Mouse (Mus musculus): ENCODE measurements around the gene P2ry12. TPM values are rescaled to one million over a fixed set of nuclear protein-coding genes. Genes with fewer than 3 reads are reported as not detected.

The P2ry12 gene
- polyA plus RNA-seq, 2 experiments = 2.5 to 3.3 TPM

DNA sequence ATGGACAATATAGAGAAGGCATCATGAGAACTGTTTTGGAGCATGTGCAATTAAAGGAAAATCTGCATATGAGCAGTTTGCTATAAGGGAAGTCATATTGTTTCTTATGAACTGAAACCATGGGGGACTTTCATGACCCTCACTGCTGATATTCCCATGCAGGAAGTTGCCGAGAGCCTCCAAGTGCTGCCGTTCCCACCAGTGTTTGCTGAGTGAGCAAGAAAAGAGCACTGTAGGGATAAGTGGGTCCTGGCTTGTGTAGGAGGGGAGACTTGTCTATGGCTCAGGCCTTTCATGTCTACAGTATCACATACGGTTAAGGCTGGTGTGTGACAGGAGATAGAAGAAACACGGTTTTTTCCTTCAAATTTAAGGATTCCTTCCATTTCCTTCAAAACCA, 77.0 kb downstream of the P2ry12 start:
- Histone ChIP-seq H3K27me3 (ENCODE audit: control insufficient read depth, insufficient read depth, low read length) (no peaks in the 10 kb centered on the region), H3K4me1 (ENCODE audit: control insufficient read depth, insufficient read depth, low read length) (no peaks in the 10 kb centered on the region), H3K9me3 (ENCODE audit: control insufficient read depth, low read length) (no peaks in the 10 kb centered on the region), H3K27ac (replicated peaks; ENCODE audit: low read depth, low read length) (no peak overlapping the region), H3K9ac (ENCODE audit: low read depth, low read length, severe bottlenecking) (no peak overlapping the region), H3K4me2 (replicated peaks; ENCODE audit: low read depth, low read length, severe bottlenecking) (no peak overlapping the region), H3K4me3 (replicated peaks; ENCODE audit: low read length) (no peak overlapping the region), H3K36me3 (ENCODE audit: control insufficient read depth, insufficient read depth, low read length) (no peaks in the 10 kb centered on the region)
- DNase-seq (ENCODE audit: low spot score) (no peak), ATAC-seq (ENCODE audit: low FRiP score, low read depth) (no peak)
- 85% methylated on average over 4 of the region's 4 CpGs for WGBS
- no peak for TF ChIP-seq POLR2A (IDR thresholded peaks at IDR 0.05; ENCODE audit: borderline replicate concordance, extremely low read depth, insufficient read depth, insufficient read length)

DNA sequence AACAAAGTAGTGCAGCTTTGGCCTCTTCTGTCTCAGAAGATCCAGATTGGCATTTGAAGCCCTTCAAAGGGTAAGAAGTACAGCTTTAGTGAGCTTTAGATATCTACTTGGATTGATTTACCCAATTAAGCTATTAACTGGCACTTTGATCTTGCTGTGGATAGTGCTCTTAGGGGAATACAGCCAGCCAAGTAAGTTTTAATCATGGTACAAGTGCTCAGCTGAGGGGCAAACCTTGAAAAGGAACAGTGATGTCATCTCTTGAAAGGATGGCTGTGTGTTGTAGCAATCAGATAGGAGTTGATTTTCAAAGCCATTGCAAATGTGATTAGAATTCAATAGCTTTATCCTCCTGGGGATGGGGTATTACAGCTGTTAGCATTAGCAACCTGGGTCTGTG, 80.5 kb downstream of the P2ry12 start:
- no peaks in the 10 kb centered on the region for H3K27me3 ChIP-seq (ENCODE audit: control insufficient read depth, insufficient read depth, low read length)
- H3K9me3 ChIP-seq (ENCODE audit: control insufficient read depth, low read length) = no peaks in the 10 kb centered on the region
- no peak overlapping the region for H3K4me2 ChIP-seq (replicated peaks; ENCODE audit: low read depth, low read length, severe bottlenecking)
- no peak overlapping the region for H3K27ac ChIP-seq (replicated peaks; ENCODE audit: low read depth, low read length)
- H3K9ac ChIP-seq (ENCODE audit: low read depth, low read length, severe bottlenecking) = no peak overlapping the region
- no peaks in the 10 kb centered on the region for H3K36me3 ChIP-seq (ENCODE audit: control insufficient read depth, insufficient read depth, low read length)
- TF ChIP-seq POLR2A (IDR thresholded peaks at IDR 0.05; ENCODE audit: borderline replicate concordance, extremely low read depth, insufficient read depth, insufficient read length) = no peak
- no peaks in the 10 kb centered on the region for H3K4me1 ChIP-seq (ENCODE audit: control insufficient read depth, insufficient read depth, low read length)
- no peak overlapping the region for H3K4me3 ChIP-seq (replicated peaks; ENCODE audit: low read length)
- ATAC-seq (ENCODE audit: low FRiP score, low read depth) = no peak
- no peak for DNase-seq (ENCODE audit: low spot score)

DNA sequence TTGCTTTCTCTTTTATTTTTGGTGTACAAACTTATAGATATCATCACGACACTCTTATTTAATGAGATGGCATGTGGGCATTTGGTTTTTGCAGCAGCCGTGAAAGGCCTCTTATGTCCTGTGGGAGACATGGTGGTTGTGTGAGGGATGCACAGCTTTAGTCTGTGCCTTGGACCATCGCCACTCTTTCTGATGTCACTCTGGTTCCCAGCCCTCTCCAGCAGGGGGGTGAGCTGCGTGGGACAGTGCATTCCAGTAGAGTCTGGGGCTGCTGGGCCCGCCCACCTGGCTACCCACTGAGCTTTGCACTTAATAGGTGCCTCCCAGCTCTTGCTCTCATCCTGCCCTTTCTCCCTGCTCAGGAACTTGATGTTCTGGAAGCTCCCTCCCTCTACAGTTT, 81.5 kb downstream of the P2ry12 start:
- Histone ChIP-seq H3K27ac (replicated peaks; ENCODE audit: low read depth, low read length) (no peak overlapping the region), H3K36me3 (ENCODE audit: control insufficient read depth, insufficient read depth, low read length) (no peaks in the 10 kb centered on the region), H3K27me3 (ENCODE audit: control insufficient read depth, insufficient read depth, low read length) (no peaks in the 10 kb centered on the region), H3K9me3 (ENCODE audit: control insufficient read depth, low read length) (no peaks in the 10 kb centered on the region), H3K4me3 (replicated peaks; ENCODE audit: low read length) (no peak overlapping the region), H3K4me1 (ENCODE audit: control insufficient read depth, insufficient read depth, low read length) (no peaks in the 10 kb centered on the region), H3K9ac (ENCODE audit: low read depth, low read length, severe bottlenecking) (no peak overlapping the region), H3K4me2 (replicated peaks; ENCODE audit: low read depth, low read length, severe bottlenecking) (no peak overlapping the region)
- WGBS = 60% methylated on average over 5 of the region's 5 CpGs
- no peak for TF ChIP-seq POLR2A (IDR thresholded peaks at IDR 0.05; ENCODE audit: borderline replicate concordance, extremely low read depth, insufficient read depth, insufficient read length)
- DNase-seq (ENCODE audit: low spot score) (no peak), ATAC-seq (ENCODE audit: low FRiP score, low read depth) (no peak)

DNA sequence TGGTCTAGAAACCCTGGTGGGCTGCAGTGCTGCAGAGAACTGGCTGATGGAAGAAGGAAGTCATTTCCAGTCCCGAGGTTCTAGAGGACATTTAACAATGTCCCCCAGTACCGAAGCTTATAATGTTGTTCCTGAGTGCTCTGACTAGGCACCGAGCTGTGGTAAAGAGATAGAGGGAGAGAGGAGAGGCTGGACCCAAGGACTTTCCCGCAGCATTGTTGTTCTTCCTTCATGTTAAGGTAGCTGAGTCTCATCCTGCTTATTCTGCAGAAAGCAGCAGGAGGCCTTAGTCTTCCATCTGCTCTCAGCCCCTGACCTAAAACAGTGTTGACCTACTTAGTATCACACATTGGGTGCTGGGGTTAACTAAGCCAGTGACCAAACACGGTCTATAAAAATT, 85.8 kb downstream of the P2ry12 start:
- no peak overlapping the region for H3K27ac ChIP-seq (replicated peaks; ENCODE audit: low read depth, low read length)
- no peak overlapping the region for H3K4me2 ChIP-seq (replicated peaks; ENCODE audit: low read depth, low read length, severe bottlenecking)
- H3K27me3 ChIP-seq (ENCODE audit: control insufficient read depth, insufficient read depth, low read length) = no peaks in the 10 kb centered on the region
- 73% methylated on average over 5 of the region's 5 CpGs for WGBS
- DNase-seq (ENCODE audit: low spot score) (no peak), ATAC-seq (ENCODE audit: low FRiP score, low read depth) (no peak)
- no peak overlapping the region for H3K4me3 ChIP-seq (replicated peaks; ENCODE audit: low read length)
- no peaks in the 10 kb centered on the region for H3K36me3 ChIP-seq (ENCODE audit: control insufficient read depth, insufficient read depth, low read length)
- H3K9ac ChIP-seq (ENCODE audit: low read depth, low read length, severe bottlenecking) = no peak overlapping the region
- TF ChIP-seq POLR2A (IDR thresholded peaks at IDR 0.05; ENCODE audit: borderline replicate concordance, extremely low read depth, insufficient read depth, insufficient read length) = no peak
- no peaks in the 10 kb centered on the region for H3K9me3 ChIP-seq (ENCODE audit: control insufficient read depth, low read length)
- no peaks in the 10 kb centered on the region for H3K4me1 ChIP-seq (ENCODE audit: control insufficient read depth, insufficient read depth, low read length)

DNA sequence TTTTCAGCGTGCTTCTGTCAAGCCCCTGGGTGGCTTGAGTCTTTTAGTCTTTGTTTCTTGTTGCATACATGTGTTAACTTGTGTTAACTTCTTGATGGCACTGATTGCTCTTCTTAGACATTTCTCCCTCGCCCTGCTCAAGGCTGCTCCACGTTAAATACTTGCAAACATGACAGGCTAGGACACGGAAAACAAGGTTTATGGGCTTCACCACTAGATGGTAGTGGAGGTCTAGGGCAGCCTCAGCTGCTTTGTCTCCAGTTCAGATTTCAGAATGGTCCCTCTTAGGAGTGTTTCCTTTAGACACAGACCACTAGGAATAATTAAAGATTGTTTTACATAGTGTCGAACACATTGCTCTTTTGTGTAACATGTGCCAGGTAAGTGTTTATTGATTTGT, 87.4 kb downstream of the P2ry12 start:
- DNase-seq (ENCODE audit: low spot score) (peak; percentile 73), ATAC-seq (ENCODE audit: low FRiP score, low read depth) (peak; percentile 70; the same call in 1 of the 2 replicates)
- 21% methylated on average over 5 of the region's 5 CpGs for WGBS

More for the DNA sequence above, 87.4 kb downstream of the P2ry12 start:
- Histone ChIP-seq H3K9me3 (ENCODE audit: control insufficient read depth, low read length) (no peaks in the 10 kb centered on the region), H3K27me3 (ENCODE audit: control insufficient read depth, insufficient read depth, low read length) (no peaks in the 10 kb centered on the region), H3K4me1 (ENCODE audit: control insufficient read depth, insufficient read depth, low read length) (no peaks in the 10 kb centered on the region), H3K4me3 (replicated peaks; ENCODE audit: low read length) (no peak overlapping the region), H3K4me2 (replicated peaks; ENCODE audit: low read depth, low read length, severe bottlenecking) (no peak overlapping the region), H3K9ac (ENCODE audit: low read depth, low read length, severe bottlenecking) (no peak overlapping the region), H3K36me3 (ENCODE audit: control insufficient read depth, insufficient read depth, low read length) (no peaks in the 10 kb centered on the region), H3K27ac (replicated peaks; ENCODE audit: low read depth, low read length) (no peak overlapping the region)
- TF ChIP-seq POLR2A (IDR thresholded peaks at IDR 0.05; ENCODE audit: borderline replicate concordance, extremely low read depth, insufficient read depth, insufficient read length) = no peak
